Mouse (Mus musculus) naive thymus-derived CD4-positive, alpha-beta T cell, adult 2 months (primary cell): Measurements from ENCODE around the gene Heg1.
A peak's percentile ranks its signal among the peaks of the same experiment; 100 is the strongest.

Experiments
- DNase-seq: peaks from one replicate; pipeline ENCODE4 v3.0.0-alpha.2; 2011; ENCODE audit warnings: low read depth

The Heg1 gene

DNA sequence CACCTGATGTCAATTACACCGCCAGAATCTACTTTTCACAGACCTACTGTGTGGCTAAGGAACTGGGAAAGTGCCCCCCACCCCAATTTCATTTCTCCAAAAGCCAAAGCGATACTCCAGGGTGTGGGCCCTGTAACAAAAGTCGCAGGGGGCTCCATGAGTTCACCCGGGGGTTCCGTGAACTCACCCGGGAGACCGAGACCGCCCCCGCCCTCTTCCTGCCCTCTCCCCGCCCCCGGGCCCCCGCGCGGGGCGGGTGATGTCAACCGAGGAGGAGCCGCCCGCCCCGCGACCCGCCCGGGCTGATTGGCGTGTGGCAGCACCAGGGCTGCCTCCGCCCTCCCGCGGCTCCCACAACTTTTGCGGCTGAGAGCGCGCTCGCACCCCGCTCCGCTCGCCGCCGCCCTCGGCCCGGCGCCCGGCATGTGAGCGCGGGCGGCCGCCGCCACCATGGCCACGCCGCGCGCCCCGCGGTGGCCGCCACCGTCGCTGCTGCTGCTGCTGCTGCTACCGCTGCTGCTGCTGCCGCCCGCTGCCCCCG is at the start of gene Heg1:
Gene Heg1 (plus strand): TSS at position 209 of the 541 bp plus-strand sequence.
- DNase-seq = peak; percentile 85

- no peak for DNase-seq
Observed at GRCm38 (mm10) chr16:33635836-33636595, 48.2 kb upstream of the Heg1 start.

- no peak for DNase-seq
Observed at GRCm38 (mm10) chr16:33641779-33642178, 42.4 kb upstream of the Heg1 start.

DNA sequence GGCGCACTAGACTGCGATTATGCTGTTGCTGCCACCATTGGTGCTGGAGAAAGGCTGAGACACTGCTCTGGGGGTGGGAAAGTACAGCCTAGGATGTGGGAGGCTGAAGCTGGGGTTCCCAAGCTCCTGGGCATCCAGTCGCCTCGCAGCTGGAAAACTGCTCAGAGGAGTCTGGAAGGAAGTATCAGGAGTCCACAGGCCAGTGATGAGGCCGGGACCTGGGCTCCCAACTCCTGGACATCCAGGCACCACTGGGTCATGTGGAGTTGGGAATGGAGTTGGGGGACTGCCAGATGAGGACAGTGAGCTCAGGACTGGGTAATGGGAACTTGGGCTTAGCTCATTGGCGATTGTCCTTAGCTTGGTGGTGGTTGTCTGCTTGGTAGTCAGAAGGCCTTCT is 31.1 kb upstream of the Heg1 start:
- DNase-seq = no peak

DNA sequence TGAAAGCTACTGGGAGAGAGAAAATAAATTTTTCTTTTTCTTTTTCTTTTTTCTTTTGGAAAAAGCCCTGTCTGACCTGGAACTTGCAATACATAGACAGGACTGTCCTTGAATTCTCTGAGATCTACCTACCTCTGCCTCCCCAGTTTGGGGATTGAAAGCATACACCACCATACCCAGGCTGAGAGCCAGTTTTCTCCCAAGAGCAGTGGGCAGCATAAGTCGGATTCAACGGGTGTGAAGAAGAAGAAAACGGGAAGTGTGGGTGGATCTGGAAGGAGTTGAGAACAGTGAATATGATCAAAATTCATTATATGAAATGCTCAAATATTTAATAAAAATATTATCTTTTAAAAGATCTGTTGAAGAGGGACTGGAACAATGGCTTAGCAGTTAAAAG is 28.7 kb upstream of the Heg1 start:
- DNase-seq = no peak

- no peak for DNase-seq
Observed at GRCm38 (mm10) chr16:33657191-33657590, 27.0 kb upstream of the Heg1 start.

DNA sequence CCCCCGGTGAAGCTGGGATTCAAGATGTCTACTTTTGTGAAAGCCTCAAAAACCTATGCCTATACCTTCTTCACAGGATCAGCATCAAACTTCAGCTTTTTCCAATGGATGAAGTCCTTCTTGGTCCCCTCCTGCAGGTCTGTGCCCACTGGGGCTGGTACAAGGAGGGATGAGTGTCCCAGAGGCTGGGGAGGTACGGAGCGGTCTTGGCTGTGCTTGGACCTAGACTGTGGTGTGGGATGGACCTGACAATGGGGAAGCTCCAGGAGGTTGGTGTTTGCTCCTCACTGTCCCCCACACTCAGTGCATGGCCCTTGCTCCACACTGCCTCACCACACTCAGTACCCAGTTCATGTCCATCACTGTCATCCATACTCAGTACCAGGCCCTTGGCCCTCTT is 26.0 kb upstream of the Heg1 start:
- no peak for DNase-seq

- no peak for DNase-seq
Observed at GRCm38 (mm10) chr16:33659521-33659920, 24.6 kb upstream of the Heg1 start.

DNA sequence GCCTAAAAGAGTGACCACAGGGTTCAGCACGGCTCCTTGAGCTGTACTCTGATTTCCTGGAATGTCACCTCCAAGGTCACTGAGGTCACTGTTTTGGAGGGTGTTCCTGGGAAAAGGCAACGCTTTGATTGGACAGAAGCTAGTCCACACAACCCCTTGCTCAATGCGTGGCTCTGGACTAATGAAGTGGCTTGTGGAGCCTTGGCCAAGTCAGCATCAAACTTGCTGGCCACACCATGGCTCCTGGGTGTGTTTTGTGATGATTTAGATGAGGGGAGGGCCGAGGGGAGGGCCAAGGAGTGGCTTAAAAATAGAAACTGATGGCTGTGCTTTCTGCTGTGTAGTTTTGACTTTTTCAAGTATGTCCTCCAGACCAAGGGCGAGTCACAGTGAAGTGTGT is 24.0 kb upstream of the Heg1 start:
- no peak for DNase-seq

- DNase-seq = no peak
Observed at GRCm38 (mm10) chr16:33662841-33663240, 21.3 kb upstream of the Heg1 start.

GRCm38 (mm10) chr16:33666226-33666625 is 17.9 kb upstream of the Heg1 start:
- DNase-seq = no peak

DNA sequence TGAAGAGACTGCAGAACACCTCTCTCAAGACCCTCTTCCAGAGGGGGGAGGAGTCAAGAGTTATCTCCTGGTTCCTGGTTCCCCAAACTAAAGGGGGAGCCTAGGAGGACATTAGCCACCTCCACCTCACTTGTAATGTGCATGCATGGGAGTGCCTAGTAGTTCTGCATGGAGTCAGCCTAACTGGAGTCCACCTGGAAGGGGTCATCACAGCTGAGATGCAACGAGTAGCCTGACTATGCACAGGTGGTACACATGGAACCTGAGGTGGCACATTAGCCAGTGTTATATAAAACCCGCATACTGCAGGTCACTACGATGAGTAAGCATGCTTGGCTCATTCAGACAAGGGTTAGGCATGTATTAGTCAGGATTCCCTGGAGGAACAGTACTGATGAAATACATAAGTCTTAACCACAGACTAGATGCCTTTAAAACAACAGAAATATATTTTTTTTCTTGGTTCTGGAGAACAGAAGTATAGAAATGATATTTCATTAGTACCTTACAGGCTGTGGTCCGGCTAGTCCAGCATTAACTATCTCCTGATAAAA is 17.1 kb upstream of the Heg1 start:
- no peak for DNase-seq

DNA sequence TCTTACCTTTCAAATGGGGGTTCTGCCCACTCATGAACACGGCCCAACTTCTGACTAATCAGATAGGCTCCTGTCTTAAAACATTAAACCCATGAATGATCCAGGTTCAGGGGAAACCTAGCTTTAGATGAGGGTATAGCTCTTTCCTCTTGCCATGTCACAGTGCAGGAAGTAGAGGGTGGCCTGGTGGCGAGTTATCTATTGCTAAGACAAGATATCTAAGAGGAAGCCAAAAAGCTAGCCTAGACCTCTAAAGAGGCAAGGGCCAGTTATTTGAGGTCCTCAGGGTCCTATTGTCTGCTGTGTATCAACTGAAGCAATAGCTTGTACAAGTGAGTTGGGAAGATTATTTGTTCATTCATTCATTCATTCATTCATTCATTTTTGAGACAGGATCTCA is 15.7 kb upstream of the Heg1 start:
- DNase-seq = no peak

DNA sequence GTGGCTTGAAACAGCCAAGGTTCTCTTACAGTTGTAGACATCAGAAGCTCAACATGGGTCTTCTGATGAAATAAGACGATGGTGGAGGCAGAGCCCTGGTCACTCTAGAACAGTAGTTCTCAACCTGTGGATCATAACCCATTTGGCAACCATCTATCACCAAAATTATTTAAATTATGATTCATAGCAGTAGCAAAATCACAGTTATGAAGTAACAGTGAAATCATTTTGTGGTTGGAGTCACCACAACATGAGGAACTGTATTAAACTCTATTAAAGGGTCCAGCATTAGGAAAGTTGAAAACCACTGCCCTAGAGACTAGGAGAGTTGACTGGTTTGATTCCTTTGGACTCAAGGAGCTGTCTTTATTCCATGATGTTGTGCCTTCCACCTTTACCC is 15.1 kb upstream of the Heg1 start:
- no peak for DNase-seq

DNA sequence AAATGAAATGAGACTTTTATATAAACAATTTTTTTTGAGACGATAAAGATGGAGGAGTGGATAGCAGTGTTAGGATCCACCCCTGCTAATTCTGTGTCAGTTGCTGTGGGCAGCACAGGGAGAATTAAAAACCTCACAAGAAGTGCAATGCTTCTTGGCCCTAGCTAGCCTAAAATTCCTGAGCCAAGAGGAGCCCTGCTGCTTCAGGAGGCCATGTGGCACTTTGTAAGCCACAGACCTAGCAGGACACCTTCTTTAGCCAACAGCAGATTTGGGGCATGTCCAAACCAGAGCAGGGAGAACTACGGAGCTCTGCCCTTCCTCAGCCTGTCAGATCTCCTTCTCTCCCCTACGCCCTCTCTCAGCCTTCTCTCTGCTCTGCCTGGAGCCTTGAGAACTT is 13.8 kb upstream of the Heg1 start:
- no peak for DNase-seq

DNA sequence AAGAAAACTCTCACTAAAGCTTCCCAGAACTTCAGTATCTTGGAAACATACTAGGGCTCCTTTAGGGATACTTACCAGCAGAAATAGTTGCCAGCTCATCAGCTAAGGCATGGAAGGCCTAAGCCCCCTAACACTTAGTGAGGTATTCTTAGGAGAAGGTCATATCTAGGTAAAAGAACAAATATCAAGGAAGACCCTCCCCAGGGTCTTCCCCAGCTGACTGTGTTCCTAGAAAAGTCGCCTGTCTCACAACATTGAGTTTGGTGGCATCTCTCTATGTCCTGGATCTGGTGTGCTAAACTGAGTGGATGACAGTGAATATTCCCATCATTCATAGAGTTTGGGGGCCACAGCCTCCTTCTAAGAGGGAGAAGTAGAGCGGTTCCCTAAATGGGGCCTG is 13.2 kb upstream of the Heg1 start:
- no peak for DNase-seq

DNA sequence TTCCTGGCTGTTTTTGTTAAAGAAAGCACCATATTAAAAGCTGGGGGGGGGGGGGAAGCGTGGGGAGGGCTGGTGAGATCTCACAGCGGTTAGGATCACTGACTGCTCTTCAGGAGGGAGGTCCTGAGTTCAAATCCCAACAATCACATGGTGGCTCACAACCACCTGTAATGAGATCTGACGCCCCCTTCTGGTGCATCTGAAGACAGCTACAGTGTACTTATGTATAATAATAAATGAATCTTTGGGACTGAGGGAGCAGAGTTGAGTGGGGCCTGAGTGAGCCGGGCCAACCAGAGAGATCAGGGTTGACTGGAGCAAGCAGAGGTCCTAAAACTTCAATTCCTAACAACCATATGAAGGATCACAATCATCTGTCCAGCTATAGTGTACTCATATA is 12.0 kb upstream of the Heg1 start:
- no peak for DNase-seq

GRCm38 (mm10) chr16:33672643-33673042 is 11.5 kb upstream of the Heg1 start:
- no peak for DNase-seq

DNA sequence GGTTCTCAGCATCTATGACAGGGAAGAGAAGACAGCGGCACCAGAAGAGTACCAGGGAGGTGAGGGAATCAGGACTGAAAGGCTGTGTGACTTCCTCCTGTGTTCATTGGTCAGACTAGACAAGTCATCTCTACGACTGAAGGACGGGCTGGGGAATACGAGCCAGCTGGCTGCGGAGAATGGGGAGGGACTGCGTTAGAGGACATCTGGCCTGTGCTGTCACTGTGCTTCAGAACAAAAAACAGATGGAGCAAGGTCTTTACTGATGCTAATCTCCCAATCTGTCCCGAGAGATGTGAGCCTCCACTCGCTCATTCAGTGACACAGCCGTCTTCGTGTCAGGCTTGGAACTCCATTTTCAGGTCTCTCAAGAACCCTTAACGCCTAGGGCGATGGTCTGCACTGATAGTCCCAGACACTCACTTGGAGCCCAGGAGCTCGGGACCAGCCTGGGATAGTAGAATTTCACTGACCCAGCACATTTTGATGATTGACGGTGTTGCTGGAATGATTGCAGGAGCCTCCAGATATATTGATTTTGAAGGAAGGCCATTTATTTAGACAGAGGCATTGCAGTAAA is 10.6 kb upstream of the Heg1 start:
- no peak for DNase-seq

DNA sequence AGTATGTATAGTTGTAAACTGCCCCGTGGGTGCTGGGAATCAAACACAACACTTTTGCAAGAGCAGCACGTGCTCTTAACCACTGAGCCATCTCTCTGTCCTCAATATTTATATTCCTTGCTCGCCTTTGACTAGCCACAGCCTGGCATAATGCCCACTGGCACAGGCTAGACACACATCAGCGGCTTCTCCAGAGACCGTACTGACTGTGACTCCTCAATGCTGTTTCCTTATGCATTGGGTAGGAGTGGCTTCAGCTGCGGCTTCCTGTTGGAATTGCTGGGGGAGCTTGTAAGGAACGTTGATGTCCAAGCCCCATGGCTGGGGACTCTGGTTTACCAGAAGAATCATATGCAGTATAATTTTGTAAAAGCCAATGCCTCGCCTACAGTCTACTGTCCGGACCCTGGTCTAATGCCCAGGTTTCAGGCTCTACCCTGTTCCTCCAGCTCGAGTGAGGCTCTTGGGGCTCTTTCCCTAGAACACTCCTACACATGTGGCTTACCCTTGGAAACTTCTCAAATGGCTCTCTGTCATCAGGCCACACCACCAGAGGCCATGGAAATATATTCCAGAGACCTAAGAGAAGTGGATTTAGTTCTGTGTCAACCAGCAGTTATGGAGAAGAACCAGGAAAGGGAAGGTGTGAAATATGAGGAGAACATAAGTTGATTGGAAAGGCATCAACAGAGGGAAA is 8.9 kb upstream of the Heg1 start:
- no peak for DNase-seq

- no peak for DNase-seq
Observed at GRCm38 (mm10) chr16:33675848-33676184, 8.4 kb upstream of the Heg1 start.

- DNase-seq = no peak
Observed at GRCm38 (mm10) chr16:33676347-33677312, 7.5 kb upstream of the Heg1 start.
